Mouse (Mus musculus) lung, postnatal 4 days (tissue): Measurements from ENCODE around the gene Mmp13.
"Not testable (repeated sequence)": the region's sequence is repeated elsewhere in the genome, so short reads cannot be mapped to it uniquely, and the experiment has no call there.

Experiments used
- DNase-seq, 2 experiments: peaks; one replicate each; pipeline ENCODE4 v3.0.0; 2021

Mmp13 gene

GRCm38 (mm10) chr9:7272214-7272613 lies at the start of gene Mmp13:
Gene Mmp13, plus strand, starts transcription at chr9:7272514.
- DNase-seq, result no peak

GRCm38 (mm10) chr9:7238619-7239018 lies 33.7 kb upstream of the Mmp13 start:
- no peak for DNase-seq

- no peak for DNase-seq
Measured at GRCm38 (mm10) chr9:7239967-7240366, 32.3 kb upstream of the Mmp13 start.

- DNase-seq, result no peak
Measured at GRCm38 (mm10) chr9:7252797-7253654, 19.3 kb upstream of the Mmp13 start.

- no peak for DNase-seq
Measured at GRCm38 (mm10) chr9:7261667-7262066, 10.6 kb upstream of the Mmp13 start.

GRCm38 (mm10) chr9:7270071-7270470 lies 2.2 kb upstream of the Mmp13 start:
- DNase-seq, result peak; percentile 21 to 28

- DNase-seq, result no peak
Measured at GRCm38 (mm10) chr9:7282565-7283302, 10.4 kb downstream of the Mmp13 start.

- DNase-seq, result not testable (repeated sequence)
Measured at GRCm38 (mm10) chr9:7283303-7283684, 11.0 kb downstream of the Mmp13 start.

GRCm38 (mm10) chr9:7289501-7289900 lies 17.2 kb downstream of the Mmp13 start:
- no peak for DNase-seq

GRCm38 (mm10) chr9:7289901-7290300 lies 17.6 kb downstream of the Mmp13 start:
- no peak for DNase-seq

- DNase-seq, result no peak
Measured at GRCm38 (mm10) chr9:7292132-7292531, 19.8 kb downstream of the Mmp13 start.

GRCm38 (mm10) chr9:7331847-7332246 lies 59.5 kb downstream of the Mmp13 start:
- DNase-seq, result no peak
